Comparison of ENCODE assay signal across 14 mouse cellular contexts in genomic region chr5:5180711-5181110, GRCm38 (mm10).
DNase-seq lines count a peak whose midpoint lies in the region; ATAC-seq and TF ChIP-seq lines count a peak whose summit lies in the region.
"Had no signal": no experiment of that assay in that cellular context is flagged by ENCODE, and none has a peak within 500 bp of the region (broad histone marks: within the 10 kb centered on the region; RNA-seq: fewer than 3 reads in every experiment).

No protein-coding gene starts in this region.

- DNase-seq in embryonic facial prominence, embryonic 11.5 days (ENCODE audit: low spot score): no peak
- no peak for DNase-seq in embryonic facial prominence, embryonic 10.5 days (ENCODE audit: low spot score)
- no peak for DNase-seq in liver
- peak; percentile 57 for DNase-seq in adipocyte (ENCODE audit: low spot score)
- no peak for DNase-seq in liver, embryonic 13.5 days
- DNase-seq in c-Kit-positive CD71-positive TER-119-positive erythroid progenitor cells, embryonic 14.5 days (ENCODE audit: low spot score): no peak
- DNase-seq in left cerebral cortex, adult 2 months (ENCODE audit: extremely low spot score in 1 of 2, low spot score in 2 of 2): no peak
- DNase-seq: adrenal gland, adult 2 months; gastrocnemius, postnatal 36 days; retina, postnatal 1 day had no signal

- H3K36me3 ChIP-seq in embryonic facial prominence, embryonic 11.5 days (replicated peaks; ENCODE audit: control insufficient read depth, insufficient read depth, low read depth, low read length): no peaks in the 10 kb centered on the region
- H3K36me3 ChIP-seq in embryonic facial prominence, embryonic 10.5 days (replicated peaks): no peaks in the 10 kb centered on the region
- H3K36me3 ChIP-seq in liver, embryonic 12.5 days: no peaks in the 10 kb centered on the region
- no peaks in the 10 kb centered on the region for H3K36me3 ChIP-seq in liver, embryonic 13.5 days

- WGBS in embryonic facial prominence, embryonic 11.5 days: 60% methylated on average over 2 of the region's 2 CpGs
- WGBS in embryonic facial prominence, embryonic 10.5 days: 84% methylated on average over 2 of the region's 2 CpGs
- WGBS in liver, embryonic 12.5 days (ENCODE audit: insufficient replicate concordance): 57% methylated on average over 2 of the region's 2 CpGs
- WGBS in liver, embryonic 13.5 days (ENCODE audit: insufficient replicate concordance): 48% methylated on average over 2 of the region's 2 CpGs

- H3K27me3 ChIP-seq in embryonic facial prominence, embryonic 11.5 days (ENCODE audit: control insufficient read depth, insufficient read depth, low read length): no peaks in the 10 kb centered on the region
- no peaks in the 10 kb centered on the region for H3K27me3 ChIP-seq in embryonic facial prominence, embryonic 10.5 days (replicated peaks; ENCODE audit: low read depth, poor library complexity, severe bottlenecking)
- no peaks in the 10 kb centered on the region for H3K27me3 ChIP-seq in liver, embryonic 12.5 days (replicated peaks)
- no peaks in the 10 kb centered on the region for H3K27me3 ChIP-seq in liver, embryonic 13.5 days
- H3K27me3 ChIP-seq: megakaryocyte, embryonic 14.5 days had no signal

- H3K4me2 ChIP-seq in embryonic facial prominence, embryonic 11.5 days (ENCODE audit: low read depth, low read length): no peak overlapping the region
- no peak overlapping the region for H3K4me2 ChIP-seq in liver, embryonic 12.5 days
- no peak overlapping the region for H3K4me2 ChIP-seq in liver, embryonic 13.5 days

- H3K9me3 ChIP-seq in embryonic facial prominence, embryonic 11.5 days (replicated peaks; ENCODE audit: control insufficient read depth, low read length): no peaks in the 10 kb centered on the region
- H3K9me3 ChIP-seq in embryonic facial prominence, embryonic 10.5 days: no peaks in the 10 kb centered on the region
- no peaks in the 10 kb centered on the region for H3K9me3 ChIP-seq in liver, embryonic 12.5 days (replicated peaks)
- H3K9me3 ChIP-seq in liver, embryonic 13.5 days (replicated peaks): no peaks in the 10 kb centered on the region
- H3K9me3 ChIP-seq: megakaryocyte, embryonic 14.5 days had no signal

- H3K4me3 ChIP-seq in embryonic facial prominence, embryonic 11.5 days (ENCODE audit: low read depth, low read length): no peak overlapping the region
- no peak overlapping the region for H3K4me3 ChIP-seq in embryonic facial prominence, embryonic 10.5 days
- H3K4me3 ChIP-seq in liver, embryonic 12.5 days: no peak overlapping the region
- no peak overlapping the region for H3K4me3 ChIP-seq in liver, embryonic 13.5 days (replicated peaks)
- no peak overlapping the region for H3K4me3 ChIP-seq in left cerebral cortex, adult 2 months
- H3K4me3 ChIP-seq: megakaryocyte, embryonic 14.5 days had no signal

- TF ChIP-seq CTCF in left cerebral cortex, adult 2 months (IDR thresholded peaks at IDR 0.05): no peak

- H3K9ac ChIP-seq in embryonic facial prominence, embryonic 11.5 days (replicated peaks; ENCODE audit: low read length): no peak overlapping the region
- H3K9ac ChIP-seq in liver, embryonic 12.5 days: no peak overlapping the region
- no peak overlapping the region for H3K9ac ChIP-seq in liver, embryonic 13.5 days

- no peak overlapping the region for H3K27ac ChIP-seq in embryonic facial prominence, embryonic 11.5 days (replicated peaks; ENCODE audit: low read depth, low read length)
- no peak overlapping the region for H3K27ac ChIP-seq in embryonic facial prominence, embryonic 10.5 days (replicated peaks)
- H3K27ac ChIP-seq in liver, embryonic 12.5 days: no peak overlapping the region
- no peak overlapping the region for H3K27ac ChIP-seq in liver, embryonic 13.5 days
- H3K27ac ChIP-seq in left cerebral cortex, adult 2 months: no peak overlapping the region
- H3K27ac ChIP-seq: kidney, postnatal 0 days had no signal

- H3K4me1 ChIP-seq in embryonic facial prominence, embryonic 11.5 days (ENCODE audit: control insufficient read depth, insufficient read depth, low read length): no peaks in the 10 kb centered on the region; the same call in 1 of the 2 replicates
- H3K4me1 ChIP-seq in embryonic facial prominence, embryonic 10.5 days: peaks cover 5% of the 10 kb centered on the region
- H3K4me1 ChIP-seq in liver, embryonic 12.5 days: peaks cover 6% of the 10 kb centered on the region; the same call in 1 of the 2 replicates
- peaks cover 7% of the 10 kb centered on the region for H3K4me1 ChIP-seq in liver, embryonic 13.5 days (replicated peaks)
- H3K4me1 ChIP-seq: megakaryocyte, embryonic 14.5 days had no signal

- intact Hi-C loops in left cerebral cortex, adult 2 months (cut with DNase I): no loop called here

- peak; percentile 44; the same call in 1 of the 2 replicates for ATAC-seq in embryonic facial prominence, embryonic 11.5 days (replicated peaks; ENCODE audit: insufficient number of reproducible peaks, low FRiP score, low TSS enrichment, low read depth)
- peak; percentile 66; the same call in 1 of the 2 replicates for ATAC-seq in liver, embryonic 12.5 days
- peak; percentile 78 for ATAC-seq in liver, embryonic 13.5 days (ENCODE audit: low read depth)
- ATAC-seq: forebrain, embryonic 14.5 days had no signal
